Mouse (Mus musculus) kidney, adult 2 months (tissue): ENCODE measurements around the gene Slc13a3.

Experiments used
- CTCF ChIP-seq: fragments of 200-500 bp; conservative IDR thresholded peaks from 2 replicates; pipeline ENCODE4 v1.5.1; 2011; ENCODE audit warnings: low read depth, mild to moderate bottlenecking, control low read depth, low read length, moderate library complexity, mixed read lengths; ENCODE audit not compliant: insufficient read depth, insufficient read length
- POLR2A ChIP-seq: fragments of 200-500 bp; IDR thresholded peaks from one replicate; pipeline ENCODE4 v1.6.1; 2011; ENCODE audit warnings: low read depth, low read length, control low read depth

DNA sequence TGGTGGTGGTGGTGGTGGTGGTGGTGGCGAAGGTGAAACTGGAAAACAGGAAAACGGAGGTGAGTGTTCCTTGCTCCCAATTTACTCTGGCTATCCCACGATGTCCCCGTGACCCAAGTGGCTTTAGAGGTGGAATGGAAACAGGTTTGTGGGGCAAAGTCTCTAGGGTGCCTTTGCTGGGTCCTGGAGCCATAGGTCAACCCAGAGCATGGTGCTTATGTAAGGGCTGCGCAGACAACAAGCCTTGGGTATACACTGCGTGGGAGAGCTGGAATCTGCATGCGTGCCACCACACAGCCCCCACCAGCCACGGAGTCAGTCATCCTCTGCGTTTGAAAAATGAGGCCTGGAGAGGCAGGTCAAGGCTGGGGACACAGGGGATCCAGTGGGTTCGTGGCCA lies 33.4 kb downstream of the Slc13a3 start:
- TF ChIP-seq CTCF, result no peak
- TF ChIP-seq POLR2A, result no peak
